Mouse (Mus musculus) lung, postnatal 25 days (tissue): ENCODE results near the gene 1700056E22Rik.

Experiments used
- DNase-seq: peaks from one replicate; pipeline ENCODE4 v3.0.0; 2022; ENCODE audit warnings: low spot score

1700056E22Rik gene

DNA sequence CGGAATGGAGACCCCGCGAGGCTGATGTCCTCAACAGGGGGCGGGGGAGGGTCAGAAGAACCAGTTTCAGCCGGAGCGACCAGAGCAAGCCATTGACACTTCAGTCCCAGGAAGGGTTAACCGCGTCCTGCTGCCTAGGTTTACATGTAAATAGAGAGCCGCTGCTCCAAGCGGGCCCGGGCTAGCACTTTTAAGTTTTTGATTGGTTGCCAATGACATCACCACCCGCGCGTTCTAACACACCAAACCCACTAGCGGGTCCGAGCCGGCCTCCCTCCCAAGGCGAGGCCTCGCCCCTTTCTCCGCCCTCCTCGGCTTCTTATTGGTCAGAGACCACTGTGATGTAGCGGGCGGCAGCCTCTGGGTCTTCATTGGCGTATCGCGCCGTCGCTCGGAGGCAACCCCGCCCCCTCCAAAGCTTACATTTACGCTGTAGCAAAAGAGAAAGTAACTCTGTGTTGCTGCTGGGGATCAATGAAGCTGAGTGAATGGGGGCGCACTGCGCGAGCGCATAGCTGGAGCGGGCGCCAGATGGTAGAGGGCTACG lies at the start of gene 1700056E22Rik:
1700056E22Rik (minus strand) TSS at position 291 of the 547 bp plus-strand sequence.
- peak; percentile 99 for DNase-seq

DNA sequence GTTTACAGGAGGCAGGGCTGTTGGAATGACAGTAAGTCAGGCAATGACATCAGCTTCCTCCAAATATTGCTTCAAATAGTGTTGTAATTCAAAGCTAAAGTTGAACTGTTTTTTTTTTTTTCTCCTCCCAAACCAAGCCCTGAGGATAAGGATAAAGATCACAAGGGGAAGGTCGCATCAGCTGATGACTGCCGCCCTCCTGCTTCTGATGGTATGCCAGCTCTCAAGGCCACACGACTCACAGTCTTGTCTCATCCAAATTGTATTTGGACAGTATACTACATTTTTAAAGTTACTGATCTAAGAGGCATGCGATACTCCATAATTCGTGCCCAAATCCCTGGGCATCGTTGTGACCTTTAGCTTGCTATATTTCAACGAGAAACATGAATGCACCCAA lies 49.1 kb upstream of the 1700056E22Rik start:
- no peak for DNase-seq

DNA sequence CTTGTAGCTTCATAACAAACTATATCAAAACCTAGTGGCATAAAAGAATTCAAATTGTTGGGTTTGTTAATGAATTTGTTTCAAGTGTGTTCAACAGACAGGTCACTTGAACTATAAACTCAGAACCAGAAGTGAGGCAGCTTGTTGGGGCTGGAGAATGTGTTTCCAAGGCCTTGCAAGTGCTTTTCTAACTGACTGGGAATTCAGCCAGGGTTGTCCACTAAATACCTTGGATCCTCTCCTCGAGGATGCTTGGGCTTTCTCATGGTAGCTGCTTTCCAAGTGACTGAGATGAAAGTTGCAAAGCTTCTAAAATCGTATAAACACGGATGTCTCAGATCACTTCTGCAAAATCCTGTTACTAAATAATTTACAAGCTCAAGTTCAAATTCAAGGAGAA lies 48.6 kb upstream of the 1700056E22Rik start:
- DNase-seq: peak; percentile 49

DNA sequence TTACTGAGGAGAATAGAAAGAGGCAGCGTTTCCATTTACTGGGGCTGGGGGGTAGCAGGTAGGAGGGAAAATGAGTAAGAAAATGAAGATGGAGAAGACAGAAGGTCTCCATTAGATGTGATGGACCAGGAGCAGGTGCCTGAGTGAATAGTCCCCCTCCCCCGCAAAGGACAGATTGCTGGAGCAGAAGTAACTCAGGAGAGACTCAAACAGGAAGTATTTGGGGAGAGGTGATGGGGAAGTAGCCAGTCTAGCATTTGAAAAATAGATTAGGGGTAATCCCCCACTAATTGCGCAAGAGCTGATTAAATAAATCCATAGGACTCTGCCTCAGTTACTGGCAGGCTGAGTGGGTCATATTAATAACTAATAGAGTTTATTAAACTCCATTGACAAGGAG lies 45.2 kb upstream of the 1700056E22Rik start:
- DNase-seq: no peak

DNA sequence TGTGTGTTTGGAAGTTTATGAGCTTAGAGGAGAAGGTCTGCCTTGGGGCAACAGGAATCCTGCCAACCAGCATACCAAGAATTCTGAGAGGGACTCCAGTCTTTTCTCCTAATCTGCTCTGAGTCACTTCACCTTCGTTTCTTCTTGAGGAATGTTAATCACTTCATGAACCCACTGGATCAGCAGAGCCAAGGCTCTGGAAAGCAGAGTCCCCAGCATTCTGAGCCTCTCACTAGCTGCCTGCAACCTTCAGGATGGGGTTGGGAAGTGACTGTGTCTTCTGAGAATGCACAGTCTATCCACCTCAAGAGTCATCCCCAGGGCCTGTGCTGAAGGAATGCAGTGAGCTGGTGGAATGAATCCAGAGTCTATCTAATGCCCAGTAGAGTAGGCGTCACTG lies 42.7 kb upstream of the 1700056E22Rik start:
- DNase-seq: no peak

DNA sequence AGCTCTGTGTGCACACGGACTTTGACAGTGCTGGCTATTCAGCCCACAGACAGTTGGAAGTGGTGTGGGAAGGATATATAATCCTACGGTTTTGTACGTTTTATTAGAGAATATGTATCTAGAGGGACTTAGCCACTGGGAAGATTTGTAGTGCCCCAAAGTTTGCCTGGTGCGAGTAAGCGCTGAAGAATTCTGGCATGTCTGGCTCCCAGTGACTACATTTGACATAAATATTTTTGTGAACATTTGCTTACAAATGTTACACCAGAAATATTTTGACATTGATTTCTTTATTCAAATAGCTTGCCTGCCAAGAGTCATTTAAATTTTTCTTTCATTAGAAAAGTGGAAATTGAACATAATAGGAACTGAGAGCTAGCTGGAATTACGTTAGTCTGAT lies 42.0 kb upstream of the 1700056E22Rik start:
- DNase-seq: no peak

DNA sequence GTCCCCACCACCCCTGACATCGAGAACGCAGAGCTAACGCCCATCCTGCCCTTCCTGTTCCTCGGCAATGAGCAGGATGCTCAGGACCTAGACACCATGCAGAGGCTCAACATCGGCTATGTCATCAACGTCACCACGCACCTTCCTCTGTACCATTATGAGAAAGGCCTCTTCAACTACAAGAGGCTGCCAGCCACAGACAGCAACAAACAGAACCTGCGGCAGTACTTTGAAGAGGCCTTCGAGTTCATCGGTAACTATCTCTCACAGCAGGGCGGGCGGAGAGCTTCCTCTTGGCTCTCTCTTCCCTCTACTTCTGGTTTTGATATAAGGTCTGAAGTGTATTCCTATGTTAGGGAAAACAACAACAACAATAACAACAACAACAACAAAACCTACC lies 34.9 kb upstream of the 1700056E22Rik start:
- DNase-seq: no peak

DNA sequence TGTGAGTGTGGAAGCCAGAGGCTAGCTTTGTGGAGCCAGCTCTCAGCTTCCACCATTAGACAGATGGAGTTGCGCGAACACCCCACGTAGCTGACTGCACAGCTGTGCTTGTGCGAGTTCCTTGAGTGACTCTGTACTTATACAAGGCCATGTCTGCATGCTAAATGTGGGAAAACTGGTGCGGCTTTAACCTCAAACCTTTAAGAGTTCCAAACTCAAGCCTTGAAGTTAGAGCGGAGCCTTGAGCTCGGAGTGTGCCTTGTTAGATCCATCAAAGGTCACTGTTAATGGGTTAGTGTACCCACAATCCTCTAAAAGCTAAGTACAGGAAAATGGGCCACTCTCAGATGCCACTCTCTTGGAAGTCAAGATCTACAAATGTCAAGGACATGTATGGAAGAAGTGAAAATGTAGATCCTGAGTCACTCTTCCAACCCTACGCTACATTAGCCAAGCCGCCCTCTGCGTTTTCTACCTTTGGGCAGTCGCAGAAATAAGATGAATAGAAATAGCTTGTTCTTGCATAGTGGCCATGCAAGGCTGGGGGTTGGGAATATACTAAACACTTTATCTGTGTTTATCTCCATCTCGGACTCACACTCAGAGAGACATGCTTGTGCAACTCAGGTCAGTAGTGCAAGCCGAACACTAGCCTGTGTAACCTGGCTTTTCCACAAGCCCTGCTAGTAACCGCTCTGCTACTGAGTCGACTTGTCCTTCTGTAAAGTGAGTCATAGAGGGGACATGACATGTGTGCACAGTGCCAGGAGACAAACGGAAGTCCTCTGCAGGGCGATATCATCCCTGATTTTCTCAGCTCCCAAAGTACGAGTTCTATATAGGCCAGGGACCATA lies 33.8 kb upstream of the 1700056E22Rik start:
- DNase-seq: no peak

DNA sequence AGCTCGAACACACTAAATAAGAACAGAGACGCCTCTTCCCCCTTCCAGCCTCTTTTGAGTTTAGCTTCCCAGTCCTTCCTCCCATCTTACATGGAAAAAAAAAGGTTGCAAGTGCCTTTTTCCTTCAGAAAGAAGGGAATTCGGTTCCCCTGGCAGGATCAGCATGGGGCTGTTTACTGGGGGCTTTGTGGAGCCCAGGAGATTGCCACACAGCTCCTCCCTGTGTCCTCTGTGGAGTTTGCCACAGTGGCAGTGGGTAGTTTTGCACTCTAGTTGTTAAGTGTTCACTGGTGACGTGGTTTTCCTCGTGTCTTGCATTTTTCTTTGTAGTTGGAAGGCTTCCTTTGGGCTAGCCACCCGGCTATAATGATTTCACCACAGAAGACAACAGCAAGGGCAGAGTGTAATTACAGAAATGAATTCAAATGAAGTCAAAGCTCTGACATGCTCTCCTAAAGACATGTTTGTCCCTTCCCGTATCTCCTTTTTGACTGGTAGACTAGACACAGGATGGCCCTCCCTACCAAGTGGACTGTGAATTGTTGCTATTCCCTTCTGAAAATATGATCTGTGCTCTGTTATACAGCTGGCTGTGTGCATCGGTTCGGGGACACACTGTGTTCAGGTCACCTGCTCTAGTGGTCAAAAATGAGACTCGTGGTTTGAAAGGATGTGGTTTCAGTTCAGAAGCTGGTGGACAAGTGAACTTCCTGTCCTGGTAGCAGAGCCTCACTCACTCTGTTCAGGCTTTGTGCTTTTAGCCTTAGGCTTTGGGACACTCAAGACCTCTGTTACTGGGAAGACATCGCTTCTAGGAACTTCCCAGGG lies 32.6 kb upstream of the 1700056E22Rik start:
- DNase-seq: no peak

DNA sequence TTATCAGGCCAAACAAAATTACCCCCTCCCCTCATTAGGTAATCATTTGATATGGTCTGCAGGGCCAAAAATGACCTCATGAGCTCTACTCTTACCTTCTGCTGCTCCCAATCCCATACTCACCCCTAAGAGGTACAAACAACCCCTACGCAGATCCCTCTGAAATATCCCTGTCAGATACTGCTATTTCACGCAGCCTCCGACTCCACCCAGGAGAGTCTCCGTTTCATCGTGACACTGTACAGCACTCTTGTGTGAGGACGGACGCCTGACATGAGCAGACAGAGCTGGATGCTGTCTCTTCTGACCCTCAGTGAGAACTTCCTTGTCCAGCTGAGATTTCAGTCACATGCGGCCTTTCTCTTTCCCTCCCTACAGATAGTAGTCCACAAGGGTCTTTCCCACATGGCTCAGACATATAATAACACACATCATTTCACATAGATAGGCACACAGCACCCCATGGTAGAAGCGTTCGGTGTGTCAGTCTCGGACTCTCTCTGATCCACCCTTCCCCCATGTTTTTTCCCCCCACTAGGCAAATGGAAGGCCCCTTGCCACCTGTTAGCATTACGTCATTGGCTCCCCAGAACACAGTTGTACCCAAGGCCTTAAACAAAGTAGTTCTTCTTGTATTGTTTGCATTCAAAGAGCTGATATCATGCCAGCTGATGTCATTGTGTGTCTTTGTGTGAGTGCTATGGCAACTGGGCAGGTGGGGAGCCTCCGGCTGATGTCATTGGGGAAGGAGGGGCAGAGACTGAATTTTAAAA lies 31.7 kb upstream of the 1700056E22Rik start:
- DNase-seq: no peak

DNA sequence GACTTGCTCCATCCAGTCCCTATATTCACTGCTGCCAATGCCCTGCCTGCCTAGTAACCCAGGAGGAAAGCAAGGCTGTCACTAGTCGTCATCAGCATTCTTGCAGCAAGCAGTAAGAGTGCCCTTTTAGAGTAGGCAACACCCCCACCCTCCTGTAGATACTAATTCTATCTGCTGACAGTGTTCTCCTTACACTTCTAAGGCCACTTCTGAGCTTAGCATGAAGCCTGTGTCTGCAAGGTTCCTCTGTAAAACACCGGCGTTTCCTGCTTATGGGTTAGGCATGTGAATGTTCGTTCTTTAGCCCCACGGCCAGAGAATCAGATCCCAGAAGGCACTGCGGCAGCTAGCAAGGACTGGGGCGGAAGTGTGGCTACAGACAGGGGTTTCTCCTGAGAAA lies 30.2 kb upstream of the 1700056E22Rik start:
- no peak for DNase-seq

DNA sequence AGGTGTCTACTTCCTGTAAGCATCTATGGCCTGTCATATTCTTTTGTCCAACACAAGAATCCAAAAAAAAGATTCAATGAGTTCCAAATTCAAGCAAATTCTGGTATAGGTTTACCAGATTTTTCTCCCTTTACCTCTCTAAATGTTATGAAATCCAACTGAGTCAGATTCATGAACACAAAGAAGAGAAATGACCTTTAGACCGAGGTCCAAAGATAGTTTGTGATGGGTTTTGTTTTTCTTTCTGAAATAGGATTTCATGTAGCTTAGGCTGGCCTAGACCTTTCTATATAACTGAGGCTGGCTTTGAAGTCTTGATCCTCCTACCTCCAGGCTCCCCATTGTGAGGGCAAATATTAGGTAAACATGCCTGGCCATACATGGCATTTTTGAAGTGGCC lies 27.8 kb upstream of the 1700056E22Rik start:
- DNase-seq: no peak

DNA sequence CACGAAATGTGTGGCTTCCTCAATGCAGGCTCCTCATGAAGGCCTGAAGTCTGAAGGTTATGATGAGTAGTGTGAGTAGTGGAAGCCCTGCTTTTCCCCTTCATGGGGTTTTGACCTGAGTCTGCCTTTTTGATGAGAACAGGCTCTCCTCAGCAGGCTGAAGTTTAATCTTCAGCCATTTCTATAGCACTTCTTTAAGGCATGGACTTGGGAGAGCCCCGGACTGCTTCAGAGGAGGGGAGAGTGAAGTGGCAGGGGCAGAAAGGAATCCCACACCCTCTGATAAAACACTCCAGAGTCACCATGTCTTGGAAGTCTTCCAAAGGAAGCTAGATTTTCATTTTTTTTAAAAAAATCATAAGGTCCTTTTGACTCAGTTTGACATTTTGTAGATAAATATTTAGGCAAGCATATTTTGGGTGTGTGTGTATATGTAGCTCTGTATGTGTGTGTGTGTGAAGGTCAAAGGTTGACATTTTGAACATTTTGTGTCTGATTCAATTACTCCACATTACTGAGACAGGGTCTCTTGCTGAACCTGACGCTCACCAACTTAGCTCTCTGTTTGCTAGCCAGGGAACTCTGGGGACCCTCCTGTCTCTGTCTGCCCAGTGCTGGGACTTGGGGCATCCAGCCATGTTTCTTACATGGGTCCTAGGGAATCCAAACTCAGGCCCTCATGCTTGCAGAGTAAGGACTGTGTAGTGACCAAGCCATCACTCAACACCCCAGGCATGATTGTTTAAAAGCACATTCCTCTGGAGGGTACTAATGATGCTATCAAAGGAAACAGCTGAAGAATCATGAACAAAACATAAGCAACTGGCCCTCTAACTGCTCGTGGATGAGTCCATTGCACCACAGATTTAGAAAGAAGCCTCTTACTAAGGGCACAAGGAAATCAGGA lies 27.0 kb upstream of the 1700056E22Rik start:
- DNase-seq: no peak

DNA sequence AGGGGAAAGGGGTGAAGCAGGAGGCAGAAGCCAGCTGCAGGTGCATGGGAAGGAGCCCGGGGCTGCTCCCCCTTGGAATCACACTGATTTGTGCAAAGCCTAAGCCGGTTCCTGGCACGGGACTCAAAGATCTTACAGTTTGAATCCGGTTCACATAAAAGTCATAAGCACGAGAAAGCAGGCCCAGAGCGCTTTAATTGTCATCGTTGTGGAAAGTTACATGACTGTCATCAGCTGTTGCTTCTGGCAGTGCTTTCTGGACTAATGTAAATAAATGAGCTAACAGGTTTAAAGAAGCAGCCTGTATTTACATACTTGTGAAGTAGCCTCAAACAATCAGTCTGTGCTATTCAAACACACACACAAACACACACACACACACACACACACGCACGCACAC lies 26.3 kb upstream of the 1700056E22Rik start:
- DNase-seq: peak; percentile 82

DNA sequence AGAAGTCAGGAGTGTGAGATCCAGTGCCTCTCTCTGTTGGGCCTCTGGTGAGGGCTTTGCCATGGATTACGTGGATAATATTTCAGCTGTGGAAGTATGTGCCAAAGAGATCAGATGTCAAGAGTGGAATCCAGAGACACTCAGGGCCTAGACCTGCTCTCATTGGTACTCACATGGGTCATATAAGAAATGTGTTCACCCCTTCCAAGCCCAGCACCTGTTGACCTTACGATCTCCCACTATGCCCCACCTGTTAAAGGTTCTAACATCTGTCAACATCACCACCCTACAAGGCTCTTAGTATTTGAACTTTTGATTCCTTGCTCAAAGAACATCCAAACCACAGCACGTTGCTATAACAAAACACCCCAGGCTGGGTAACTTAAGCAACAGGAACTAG lies 25.7 kb upstream of the 1700056E22Rik start:
- DNase-seq: no peak

DNA sequence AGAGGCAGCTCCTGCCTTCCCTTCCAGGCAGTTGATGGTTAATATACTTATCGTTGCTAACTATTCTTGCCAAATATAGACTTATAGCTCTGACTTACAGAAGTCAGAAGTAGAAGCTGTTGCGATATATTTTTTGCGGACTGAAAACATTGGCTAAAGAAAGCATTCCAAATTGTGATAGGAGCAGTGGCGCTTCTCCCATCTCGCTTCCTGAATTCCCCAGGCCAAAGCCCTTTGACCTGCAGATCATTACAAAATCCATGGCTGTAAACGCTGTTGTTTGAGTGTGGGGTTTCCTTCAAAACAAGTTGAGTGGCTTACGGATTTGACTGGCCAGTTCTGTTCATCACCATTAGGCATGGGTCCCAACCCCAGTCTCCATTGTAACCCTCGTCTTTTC lies 24.1 kb upstream of the 1700056E22Rik start:
- DNase-seq: no peak

DNA sequence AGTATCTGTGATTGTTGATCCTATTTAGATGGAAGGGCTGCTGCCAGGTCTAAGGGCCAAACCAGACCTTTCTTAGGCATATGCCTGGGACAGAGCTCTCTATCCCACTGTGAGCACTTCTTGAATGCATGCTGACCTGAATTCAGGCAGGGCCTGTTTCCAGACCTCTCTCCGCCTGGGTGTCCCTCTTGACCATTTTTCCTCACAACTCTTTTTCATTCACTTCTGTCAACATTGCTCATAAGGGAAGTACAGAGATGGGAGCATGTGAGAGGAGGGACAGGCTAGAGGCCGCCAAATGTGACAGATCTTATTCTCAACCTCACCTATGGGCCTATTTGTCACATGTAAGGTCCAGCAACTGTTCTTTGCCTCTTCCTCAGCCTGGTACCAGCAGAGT lies 20.1 kb upstream of the 1700056E22Rik start:
- no peak for DNase-seq

DNA sequence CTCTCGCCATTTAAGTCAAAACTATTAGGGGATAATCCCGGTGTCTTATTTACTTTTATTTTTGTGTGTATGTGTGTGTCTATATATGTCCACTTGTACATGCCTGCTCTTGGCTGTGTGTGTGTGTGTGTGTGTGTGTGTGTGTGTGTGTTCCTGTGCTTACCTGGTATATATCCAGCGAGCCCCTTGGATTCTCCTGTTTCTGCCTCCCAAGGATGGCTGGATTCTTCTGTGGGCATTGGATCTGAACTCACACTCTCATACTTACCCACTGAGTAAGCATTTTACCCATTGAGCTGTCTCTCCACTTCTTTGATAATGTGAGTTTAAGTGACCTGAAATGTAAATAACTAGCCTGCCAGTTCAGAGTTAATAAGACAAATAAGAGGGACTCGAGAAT lies 19.6 kb upstream of the 1700056E22Rik start:
- no peak for DNase-seq

DNA sequence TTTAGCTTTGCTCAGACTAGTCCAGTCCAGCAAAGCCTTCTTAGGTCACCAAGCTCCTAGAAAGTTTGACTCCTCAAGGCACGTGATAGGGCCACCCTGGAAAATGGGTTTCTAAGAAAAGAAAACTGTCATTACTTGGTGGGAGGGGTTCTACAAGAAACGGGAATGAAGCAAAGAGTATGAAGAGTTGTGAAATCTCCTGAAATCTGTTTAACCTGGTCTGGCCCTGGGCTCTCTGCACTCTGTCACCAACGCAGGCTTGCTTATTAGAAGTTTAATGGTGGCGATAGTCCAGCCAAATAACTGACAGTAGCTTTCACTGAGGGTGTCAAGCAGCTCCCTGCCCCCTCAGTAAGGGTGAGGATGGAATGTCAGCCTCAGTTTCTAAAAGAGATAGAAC lies 19.0 kb upstream of the 1700056E22Rik start:
- DNase-seq: no peak

DNA sequence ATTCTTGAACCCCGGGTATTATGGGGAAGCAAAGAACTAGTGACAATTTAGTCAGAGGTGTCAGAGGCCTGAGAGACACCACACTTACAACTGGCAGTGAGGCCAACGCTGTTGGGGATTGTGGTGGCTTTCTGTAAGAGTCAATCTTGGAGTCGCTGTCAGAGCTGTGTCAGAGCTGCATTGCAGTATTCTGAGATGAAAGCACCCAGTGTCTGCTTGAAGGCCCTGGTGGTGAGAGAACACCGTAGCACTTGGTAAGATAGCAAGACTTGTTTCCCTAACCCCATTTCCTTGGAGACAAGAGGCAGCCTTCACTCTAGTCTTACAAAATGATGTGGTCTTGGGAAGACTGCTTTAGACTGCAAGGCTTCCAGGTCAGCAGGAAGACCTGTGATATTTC lies 18.2 kb upstream of the 1700056E22Rik start:
- no peak for DNase-seq

DNA sequence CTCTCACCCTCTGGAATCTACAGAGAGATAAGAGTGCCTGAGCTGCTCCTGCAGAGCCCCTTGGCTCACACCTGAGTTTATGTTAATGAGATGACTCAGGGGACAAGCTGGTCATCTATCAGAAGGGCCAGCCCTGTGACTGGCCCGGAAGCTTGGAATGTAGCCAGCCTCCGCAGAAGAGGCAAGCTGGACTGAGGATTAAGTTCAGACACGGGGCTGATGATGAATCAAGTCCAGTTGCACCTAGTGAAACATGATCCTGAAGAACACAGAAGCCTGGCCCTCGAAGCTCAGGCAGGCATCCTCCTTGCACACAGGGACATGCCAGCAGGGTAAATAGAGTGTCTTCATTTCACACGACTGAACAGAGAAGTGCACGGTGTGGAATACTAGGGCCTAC lies 17.7 kb upstream of the 1700056E22Rik start:
- no peak for DNase-seq
